Mouse (Mus musculus): ENCODE results near the gene Lyzl4.
"Not testable (repeated sequence)": the region's sequence is repeated elsewhere in the genome, so short reads cannot be mapped to it uniquely, and the experiment has no call there.

- TF ChIP-seq CTCF, POLR2A (IDR thresholded peaks at IDR 0.05; ENCODE audit: extremely low read depth, insufficient read depth, low read length): not testable (repeated sequence)
Measured at GRCm38 (mm10) chr9:121593768-121594167, 48.1 kb downstream of the Lyzl4 start.
